Mouse (Mus musculus) heart, embryonic 15.5 days (tissue): ENCODE data around the gene Mrm3. TPM values are rescaled to one million over a fixed set of nuclear protein-coding genes. Genes with fewer than 3 reads are reported as not detected.

ENCODE experiments used
- ATAC-seq: fragments of 200-750 bp; cut with Nextera tagmentation; replicated peaks from 2 replicates; pipeline ENCODE4 v1.8.0; 2017; ENCODE audit warnings: low read depth, moderate TSS enrichment; ENCODE audit not compliant: insufficient number of reproducible peaks, insufficient read depth, low FRiP score
- H3K27ac ChIP-seq: fragments of 300-500 bp; sonication (generic); 2 replicates; pipeline ENCODE4 v1.5.1; 2015; ENCODE audit warnings: mild to moderate bottlenecking, inconsistent platforms
- H3K27me3 ChIP-seq: fragments of 300-500 bp; sonication (generic); 2 replicates; pipeline ENCODE4 v1.6.1; 2015; ENCODE audit warnings: inconsistent platforms
- H3K36me3 ChIP-seq: fragments of 300-500 bp; sonication (generic); 2 replicates; pipeline ENCODE4 v1.6.1; 2015; ENCODE audit warnings: mild to moderate bottlenecking, inconsistent platforms
- H3K4me1 ChIP-seq: fragments of 300-500 bp; sonication (generic); replicated peaks from 2 replicates; pipeline ENCODE4 v1.6.1; 2015; ENCODE audit warnings: inconsistent platforms
- H3K4me2 ChIP-seq: fragments of 300-500 bp; sonication (generic); 2 replicates; pipeline ENCODE4 v1.6.1; 2015; ENCODE audit warnings: inconsistent platforms, mild to moderate bottlenecking, moderate library complexity
- H3K4me3 ChIP-seq: fragments of 300-500 bp; sonication (generic); 2 replicates; pipeline ENCODE4 v1.5.1; 2015; ENCODE audit warnings: mild to moderate bottlenecking, inconsistent platforms
- H3K9ac ChIP-seq: fragments of 300-500 bp; sonication (generic); 2 replicates; pipeline ENCODE4 v1.6.1; 2015; ENCODE audit warnings: mild to moderate bottlenecking, inconsistent platforms
- H3K9me3 ChIP-seq: fragments of 300-500 bp; sonication (generic); replicated peaks from 2 replicates; pipeline ENCODE4 v1.6.1; 2016; ENCODE audit warnings: inconsistent platforms
- WGBS: fragments of 180-500 bp; shearing (Covaris S2); methylation state at CpG from one replicate; pipeline ENCODE4 v1.1.7; 2015; ENCODE audit warnings: mixed read lengths; 5-methylcytosine and 5-hydroxymethylcytosine counted together
- polyA plus RNA-seq: library from polyadenylated mRNA; unstranded; fragments of >200 nt; fragmentation: Nextera tagmentation; extraction: Ambion mirVana; gene quantifications from 2 replicates; pipeline ENCODE4 v1.2.1, GENCODE M21; 2015

Gene Mrm3
- polyA plus RNA-seq, 1 experiment from 2014 or later = 22.7 TPM

DNA sequence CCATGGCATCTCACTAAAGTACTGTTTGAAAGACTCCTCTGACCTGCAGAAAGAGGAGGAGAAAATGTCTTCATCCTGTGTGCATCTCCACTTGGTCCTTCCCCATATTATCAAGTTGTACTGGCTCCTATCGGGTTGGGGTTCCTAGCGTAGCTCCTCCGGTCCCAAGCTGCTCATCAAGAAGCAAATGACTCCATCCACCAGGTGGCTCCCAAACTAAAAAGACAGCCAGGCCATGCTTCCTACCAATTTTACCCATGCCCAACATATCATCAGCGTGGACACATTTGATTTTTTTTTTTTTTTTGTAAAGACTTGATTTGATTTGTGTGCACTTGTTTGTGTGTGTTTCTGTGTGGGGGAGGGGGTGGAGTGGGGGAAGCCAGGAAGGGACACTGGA lies 28.9 kb downstream of the Mrm3 start:
- no peak overlapping the region for H3K4me3 ChIP-seq
- H3K4me1 ChIP-seq = no peaks in the 10 kb centered on the region
- H3K27me3 ChIP-seq = no peaks in the 10 kb centered on the region
- no peaks in the 10 kb centered on the region for H3K9me3 ChIP-seq
- no peak overlapping the region for H3K27ac ChIP-seq
- no peak for ATAC-seq
- H3K9ac ChIP-seq = no peak overlapping the region
- WGBS = 75% methylated on average over 4 of the region's 4 CpGs
- 0 out of 2 replicates have a peak, but pooled peaks cover 3% of the 10 kb centered on the region for H3K36me3 ChIP-seq
- H3K4me2 ChIP-seq = no peak overlapping the region

DNA sequence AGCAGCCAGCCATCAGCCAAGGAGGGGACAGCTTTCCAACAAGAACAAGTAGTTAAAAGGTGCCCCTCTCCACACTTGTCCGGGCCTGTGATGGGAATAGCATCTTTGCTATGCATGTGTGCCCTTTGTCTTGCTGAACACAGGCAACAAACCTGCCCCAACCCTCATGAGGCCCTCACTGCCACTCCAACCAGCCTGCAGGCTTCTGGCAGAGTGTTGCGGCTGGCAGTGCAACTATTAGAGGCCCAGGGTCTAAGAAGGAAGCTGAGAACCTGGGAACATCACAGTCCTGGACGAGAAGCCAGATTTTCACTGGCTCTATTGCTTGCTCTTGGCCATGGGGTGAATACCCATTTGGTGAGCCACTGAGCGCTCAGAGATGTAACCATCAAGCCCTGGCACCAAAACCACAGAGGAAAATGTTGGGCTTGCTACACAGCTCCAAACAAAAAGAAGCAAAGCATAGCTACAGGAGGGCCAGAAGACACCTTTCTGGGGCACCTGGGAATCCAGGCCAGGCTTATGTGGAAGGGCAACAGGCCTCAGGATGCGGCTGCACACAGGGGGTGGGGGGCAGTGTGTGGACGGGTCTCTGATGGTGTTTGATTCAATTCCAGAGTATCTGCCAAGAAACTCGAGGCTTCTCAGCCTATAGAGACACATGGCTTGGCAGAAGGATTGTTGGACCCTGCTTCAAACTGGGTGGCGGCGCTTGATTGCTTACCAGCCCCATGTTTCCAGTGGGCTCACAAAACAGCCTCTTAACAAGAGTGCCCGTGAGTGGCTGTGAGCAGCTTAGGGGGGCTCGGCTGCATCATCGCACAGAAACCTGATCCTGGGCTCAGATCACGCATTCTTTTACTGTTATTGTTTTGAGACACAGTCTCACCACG lies 35.7 kb downstream of the Mrm3 start:
- 60% methylated on average over 14 of the region's 14 CpGs for WGBS
- Histone ChIP-seq H3K9ac (no peak overlapping the region), H3K4me2 (no peak overlapping the region), H3K36me3 (no peaks in the 10 kb centered on the region), H3K27ac (no peak overlapping the region), H3K4me3 (no peak overlapping the region), H3K4me1 (peaks cover 4% of the 10 kb centered on the region; the same call in 1 of the 2 replicates), H3K9me3 (no peaks in the 10 kb centered on the region), H3K27me3 (no peaks in the 10 kb centered on the region)
- ATAC-seq = no peak

GRCm38 (mm10) chr11:76279971-76280370 lies 36.5 kb downstream of the Mrm3 start:
- no peak overlapping the region for H3K27ac ChIP-seq

GRCm38 (mm10) chr11:76283841-76284240 lies 40.3 kb downstream of the Mrm3 start:
- Histone ChIP-seq H3K9me3 (no peaks in the 10 kb centered on the region), H3K9ac (no peak overlapping the region), H3K4me3 (no peak overlapping the region), H3K27me3 (no peaks in the 10 kb centered on the region), H3K4me1 (peaks cover 31% of the 10 kb centered on the region), H3K4me2 (no peak overlapping the region), H3K36me3 (no peaks in the 10 kb centered on the region), H3K27ac (no peak overlapping the region)
- no peak for ATAC-seq
- WGBS = 73% methylated on average over 6 of the region's 6 CpGs

More at GRCm38 (mm10) chr11:76279971-76280370, 36.5 kb downstream of the Mrm3 start:
- no peaks in the 10 kb centered on the region for H3K36me3 ChIP-seq
- no peak for ATAC-seq
- no peaks in the 10 kb centered on the region for H3K9me3 ChIP-seq
- 55% methylated on average over 2 of the region's 2 CpGs for WGBS
- H3K4me2 ChIP-seq = no peak overlapping the region
- H3K27me3 ChIP-seq = no peaks in the 10 kb centered on the region
- peaks cover 7% of the 10 kb centered on the region; the same call in 1 of the 2 replicates for H3K4me1 ChIP-seq
- H3K4me3 ChIP-seq = no peak overlapping the region
- H3K9ac ChIP-seq = no peak overlapping the region

DNA sequence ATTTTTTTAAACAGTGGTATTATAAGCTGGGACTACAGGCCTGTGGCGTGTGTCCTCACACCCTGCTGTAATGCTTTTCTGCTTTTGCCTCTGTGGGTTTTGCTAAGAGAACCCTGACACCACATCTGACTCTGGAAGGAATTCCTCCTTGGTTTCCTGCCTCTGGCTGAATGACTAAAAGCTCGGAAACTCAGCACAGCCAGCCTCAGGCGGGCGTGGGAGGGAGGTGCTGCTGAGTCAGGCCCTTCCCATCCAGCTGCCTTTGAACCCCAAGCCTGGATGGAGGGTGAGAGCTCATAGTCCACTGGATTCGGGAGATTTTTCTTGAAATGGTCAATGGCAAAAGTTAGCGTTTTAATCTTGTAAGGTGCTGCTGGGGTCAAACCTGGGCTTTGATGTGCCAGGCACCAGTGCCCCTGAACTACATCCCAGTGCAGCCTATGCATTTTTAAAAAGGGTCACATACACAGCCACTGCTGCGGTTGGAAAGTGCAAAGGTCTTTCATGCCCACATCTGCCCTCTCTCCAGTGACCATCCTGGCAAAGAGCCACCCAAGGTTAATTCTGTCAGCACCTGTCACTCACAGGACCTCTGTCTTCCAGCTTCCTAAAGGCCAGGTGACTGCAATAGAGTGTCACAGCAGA lies 42.0 kb downstream of the Mrm3 start:
- H3K4me1 ChIP-seq = peaks cover 32% of the 10 kb centered on the region
- no peak overlapping the region for H3K9ac ChIP-seq
- no peak overlapping the region for H3K4me3 ChIP-seq
- H3K27ac ChIP-seq = 0 out of 2 replicates have a peak overlapping the region, but pooled peaks have one; percentile 22
- WGBS = 52% methylated on average over 7 of the region's 7 CpGs
- ATAC-seq = no peak
- H3K4me2 ChIP-seq = no peak overlapping the region
- H3K36me3 ChIP-seq = no peaks in the 10 kb centered on the region
- no peaks in the 10 kb centered on the region for H3K27me3 ChIP-seq
- no peaks in the 10 kb centered on the region for H3K9me3 ChIP-seq

GRCm38 (mm10) chr11:76286534-76287126 lies 43.1 kb downstream of the Mrm3 start:
- Histone ChIP-seq H3K4me3 (no peak overlapping the region), H3K9ac (no peak overlapping the region), H3K9me3 (no peaks in the 10 kb centered on the region), H3K27ac (0 out of 2 replicates have a peak overlapping the region, but pooled peaks have one; percentile 12), H3K4me2 (no peak overlapping the region), H3K27me3 (no peaks in the 10 kb centered on the region), H3K4me1 (peaks cover 34% of the 10 kb centered on the region), H3K36me3 (no peaks in the 10 kb centered on the region)
- no peak for ATAC-seq
- WGBS = 41% methylated on average over 10 of the region's 10 CpGs

GRCm38 (mm10) chr11:76287301-76287700 lies 43.8 kb downstream of the Mrm3 start:
- 53% methylated on average over 10 of the region's 10 CpGs for WGBS

DNA sequence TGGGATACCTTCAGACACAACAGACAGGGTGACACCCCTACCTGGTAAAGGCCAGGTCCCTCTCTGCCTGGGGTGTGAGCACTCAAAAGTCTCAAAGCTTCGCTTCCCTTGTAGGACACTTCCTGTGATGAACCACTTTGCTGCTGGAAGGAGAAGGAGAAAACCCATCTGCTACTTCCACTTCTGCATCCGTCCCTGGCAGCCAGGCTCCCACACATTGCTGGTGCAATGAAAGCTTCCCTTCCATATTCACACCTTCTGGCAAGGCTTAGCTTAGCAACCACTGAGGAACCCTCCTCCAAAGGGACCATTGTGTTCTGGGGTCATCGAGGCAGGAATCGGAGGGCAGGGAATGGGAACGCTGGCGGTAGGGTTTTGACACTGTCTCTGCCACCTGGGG lies 45.1 kb downstream of the Mrm3 start:
- WGBS = 85% methylated on average over 6 of the region's 6 CpGs
- Histone ChIP-seq H3K9ac (no peak overlapping the region), H3K9me3 (no peaks in the 10 kb centered on the region), H3K36me3 (no peaks in the 10 kb centered on the region), H3K27ac (no peak overlapping the region), H3K27me3 (no peaks in the 10 kb centered on the region), H3K4me3 (no peak overlapping the region), H3K4me1 (peaks cover 49% of the 10 kb centered on the region), H3K4me2 (no peak overlapping the region)
- ATAC-seq = no peak

More at GRCm38 (mm10) chr11:76287301-76287700, 43.8 kb downstream of the Mrm3 start:
- Histone ChIP-seq H3K9me3 (no peaks in the 10 kb centered on the region), H3K9ac (no peak overlapping the region), H3K27ac (no peak overlapping the region), H3K27me3 (no peaks in the 10 kb centered on the region), H3K36me3 (no peaks in the 10 kb centered on the region), H3K4me3 (no peak overlapping the region), H3K4me1 (peaks cover 38% of the 10 kb centered on the region), H3K4me2 (no peak overlapping the region)
- no peak for ATAC-seq

DNA sequence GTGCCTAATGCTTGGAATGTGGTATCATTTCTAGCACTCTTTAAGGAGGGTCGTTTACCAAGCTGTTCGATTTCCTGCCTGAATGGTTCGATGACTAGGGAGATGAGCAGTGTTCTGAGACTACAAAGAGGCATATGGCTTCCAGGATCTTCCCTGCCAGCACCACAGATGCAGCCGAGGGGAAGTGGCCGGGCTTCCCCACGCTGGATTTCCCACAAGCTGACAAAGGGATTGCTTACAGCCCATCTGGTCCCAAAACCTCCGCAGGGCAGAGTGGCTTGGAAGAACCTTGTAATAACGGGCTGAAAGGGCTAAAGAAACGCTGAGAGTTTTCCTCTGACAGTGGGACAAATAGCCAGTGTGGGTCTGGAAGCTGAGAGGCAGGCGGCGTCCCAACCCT lies 46.9 kb downstream of the Mrm3 start:
- no peak for ATAC-seq
- 51% methylated on average over 11 of the region's 11 CpGs for WGBS
- Histone ChIP-seq H3K27ac (peak overlapping the region; percentile 25; the same call in 1 of the 2 replicates), H3K36me3 (no peaks in the 10 kb centered on the region), H3K27me3 (no peaks in the 10 kb centered on the region), H3K9ac (no peak overlapping the region), H3K4me3 (no peak overlapping the region), H3K4me1 (peaks cover 56% of the 10 kb centered on the region), H3K4me2 (no peak overlapping the region), H3K9me3 (no peaks in the 10 kb centered on the region)

DNA sequence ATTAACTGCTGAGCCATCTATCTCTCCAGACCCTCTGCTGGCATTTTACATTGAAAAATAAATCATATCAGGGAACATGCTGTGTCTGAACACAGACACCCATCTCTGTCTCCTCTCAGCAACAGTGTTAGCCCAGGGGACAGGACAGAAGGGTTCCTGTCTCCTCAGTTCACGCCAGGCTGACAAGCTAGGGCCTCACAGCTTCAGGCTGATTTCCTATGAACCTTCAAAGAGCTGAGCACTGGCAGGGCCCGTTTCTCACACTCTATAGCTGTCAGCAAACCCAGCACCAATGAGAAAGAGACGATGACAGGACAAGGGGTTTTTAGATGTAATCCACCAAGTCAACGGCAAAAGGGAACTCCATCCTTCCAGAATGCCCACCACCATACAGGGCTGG lies 48.4 kb downstream of the Mrm3 start:
- ATAC-seq = no peak
- WGBS = 34% methylated on average over 4 of the region's 4 CpGs
- H3K9me3 ChIP-seq = no peaks in the 10 kb centered on the region
- H3K4me2 ChIP-seq = peak overlapping the region; percentile 34
- H3K4me1 ChIP-seq = peaks cover 46% of the 10 kb centered on the region
- no peaks in the 10 kb centered on the region for H3K27me3 ChIP-seq
- H3K36me3 ChIP-seq = no peaks in the 10 kb centered on the region
- H3K9ac ChIP-seq = no peak overlapping the region
- H3K4me3 ChIP-seq = no peak overlapping the region
- peak overlapping the region; percentile 83 for H3K27ac ChIP-seq

DNA sequence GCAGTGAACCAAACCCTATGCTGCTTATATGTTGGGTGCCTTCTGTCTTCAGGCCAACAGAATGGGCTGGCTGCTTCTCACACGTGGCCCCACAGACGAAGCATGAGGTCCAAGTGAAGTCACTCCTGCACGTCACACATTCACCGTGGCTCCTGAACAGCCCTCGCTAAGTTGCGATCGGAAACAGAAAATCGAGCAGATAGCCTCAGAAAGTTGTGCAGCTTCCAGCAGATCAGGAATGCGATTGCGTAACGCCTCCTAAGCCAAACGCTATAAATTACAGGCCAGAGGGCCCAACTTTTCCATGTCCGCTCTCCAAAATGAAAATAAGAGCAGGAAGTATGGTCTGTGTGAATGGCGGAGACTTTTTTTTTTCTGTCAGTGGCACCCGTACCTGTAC lies 48.9 kb downstream of the Mrm3 start:
- Histone ChIP-seq H3K36me3 (no peaks in the 10 kb centered on the region), H3K27me3 (no peaks in the 10 kb centered on the region), H3K27ac (peak overlapping the region; percentile 83), H3K4me2 (peak overlapping the region; percentile 34), H3K4me1 (peaks cover 42% of the 10 kb centered on the region), H3K9me3 (no peaks in the 10 kb centered on the region), H3K4me3 (no peak overlapping the region), H3K9ac (no peak overlapping the region)
- 42% methylated on average over 15 of the region's 15 CpGs for WGBS
- ATAC-seq = peak; percentile 41
